Mouse (Mus musculus) midbrain, embryonic 16.5 days (tissue): Measurements from ENCODE around the gene Amot. TPM values are rescaled to one million over a fixed set of nuclear protein-coding genes. Genes with fewer than 3 reads are reported as not detected.

Experiments
- ATAC-seq: fragments of 200-750 bp; cut with Nextera tagmentation; 2 replicates; pipeline ENCODE4 v1.8.0; 2017; ENCODE audit warnings: moderate TSS enrichment
- H3K27ac ChIP-seq: fragments of 300-500 bp; sonication (generic); 2 replicates; pipeline ENCODE4 v1.5.1; 2014; ENCODE audit warnings: mild to moderate bottlenecking, low read length, mixed read lengths
- H3K27me3 ChIP-seq: fragments of 300-500 bp; sonication (generic); 2 replicates; pipeline ENCODE4 v1.6.1; 2014; ENCODE audit warnings: low read depth, low read length, mixed read lengths; ENCODE audit not compliant: control insufficient read depth, insufficient read depth
- H3K36me3 ChIP-seq: fragments of 300-500 bp; sonication (generic); 2 replicates; pipeline ENCODE4 v1.6.1; 2014; ENCODE audit warnings: mild to moderate bottlenecking, low read length, moderate library complexity, mixed read lengths; ENCODE audit not compliant: control insufficient read depth, insufficient read depth
- H3K4me1 ChIP-seq: fragments of 300-500 bp; sonication (generic); 2 replicates; pipeline ENCODE4 v1.6.1; 2014; ENCODE audit warnings: mild to moderate bottlenecking, low read length, mixed read lengths; ENCODE audit not compliant: control insufficient read depth, insufficient read depth
- H3K4me2 ChIP-seq: fragments of 300-500 bp; sonication (generic); 2 replicates; pipeline ENCODE4 v1.6.1; 2014; ENCODE audit warnings: mild to moderate bottlenecking, low read length, mixed read lengths
- H3K4me3 ChIP-seq: fragments of 300-500 bp; sonication (generic); 2 replicates; pipeline ENCODE4 v1.5.1; 2014; ENCODE audit warnings: low read depth, mild to moderate bottlenecking, low read length, moderate library complexity, mixed read lengths
- H3K9ac ChIP-seq: fragments of 300-500 bp; sonication (generic); 2 replicates; pipeline ENCODE4 v1.6.1; 2014; ENCODE audit warnings: low read depth, low read length, mixed read lengths
- H3K9me3 ChIP-seq: fragments of 300-500 bp; sonication (generic); replicated peaks from 2 replicates; pipeline ENCODE4 v1.6.1; 2014; ENCODE audit warnings: mild to moderate bottlenecking, low read length, mixed read lengths; ENCODE audit not compliant: control insufficient read depth, poor library complexity, severe bottlenecking
- WGBS: fragments of 180-500 bp; shearing (Covaris S2); extraction: QIAGEN DNeasy Blood & Tissue Kit; methylation state at CpG from one replicate; pipeline ENCODE4 v1.1.7; 2014; 5-methylcytosine and 5-hydroxymethylcytosine counted together
- polyA plus RNA-seq: library from polyadenylated mRNA; unstranded; fragments of >200 nt; fragmentation: Nextera tagmentation; extraction: Ambion mirVana; gene quantifications from 2 replicates; pipeline ENCODE4 v1.2.1, GENCODE M21; 2015

Gene Amot
- polyA plus RNA-seq, 1 experiment from 2014 or later = 7.9 TPM

DNA sequence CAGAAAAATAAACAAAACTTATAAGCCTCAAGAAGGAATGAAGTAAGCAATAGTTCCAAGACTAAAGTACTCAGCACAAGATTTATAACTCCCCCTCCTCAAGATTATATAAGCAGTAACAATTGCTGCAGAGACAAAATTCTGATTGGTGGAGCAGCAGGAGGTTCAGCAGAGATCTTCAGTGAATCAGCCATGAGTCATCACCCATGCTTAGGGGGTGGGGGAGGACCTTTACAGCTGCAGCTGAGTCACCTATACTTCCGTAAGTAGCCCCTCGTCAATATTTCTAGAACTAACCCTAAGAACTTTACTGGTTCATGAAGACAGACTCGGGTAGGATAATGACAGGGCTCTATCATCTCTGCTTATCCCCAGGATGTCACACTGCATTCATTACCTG, 43.6 kb downstream of the Amot start:
- no peaks in the 10 kb centered on the region for H3K4me1 ChIP-seq
- no peak overlapping the region for H3K4me2 ChIP-seq
- no peak for ATAC-seq
- 87% methylated on average over 3 of the region's 3 CpGs for WGBS
- H3K27me3 ChIP-seq = no peaks in the 10 kb centered on the region
- no peaks in the 10 kb centered on the region for H3K9me3 ChIP-seq
- H3K27ac ChIP-seq = no peak overlapping the region
- no peak overlapping the region for H3K4me3 ChIP-seq
- no peak overlapping the region for H3K9ac ChIP-seq
- no peaks in the 10 kb centered on the region for H3K36me3 ChIP-seq

DNA sequence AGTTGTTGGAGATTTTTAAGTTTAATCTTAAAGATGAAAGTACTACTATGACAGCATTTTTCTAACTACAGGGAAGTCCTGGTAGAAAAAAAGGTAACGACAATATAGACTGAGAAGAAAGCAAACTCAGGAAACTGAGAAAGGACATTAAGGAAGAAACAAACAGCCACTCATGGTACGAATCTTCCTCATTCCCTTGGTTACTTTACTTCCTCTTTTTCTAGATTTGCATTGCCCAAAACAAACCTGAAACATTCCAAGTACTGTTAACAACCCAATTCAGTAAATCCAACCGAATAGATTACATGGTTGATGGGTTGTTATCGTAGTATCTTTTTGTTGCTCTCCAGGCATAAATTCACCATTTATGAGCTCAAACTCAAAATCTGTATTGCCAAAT, 48.7 kb downstream of the Amot start:
- no peaks in the 10 kb centered on the region for H3K36me3 ChIP-seq
- H3K9me3 ChIP-seq = no peaks in the 10 kb centered on the region
- ATAC-seq = no peak

DNA sequence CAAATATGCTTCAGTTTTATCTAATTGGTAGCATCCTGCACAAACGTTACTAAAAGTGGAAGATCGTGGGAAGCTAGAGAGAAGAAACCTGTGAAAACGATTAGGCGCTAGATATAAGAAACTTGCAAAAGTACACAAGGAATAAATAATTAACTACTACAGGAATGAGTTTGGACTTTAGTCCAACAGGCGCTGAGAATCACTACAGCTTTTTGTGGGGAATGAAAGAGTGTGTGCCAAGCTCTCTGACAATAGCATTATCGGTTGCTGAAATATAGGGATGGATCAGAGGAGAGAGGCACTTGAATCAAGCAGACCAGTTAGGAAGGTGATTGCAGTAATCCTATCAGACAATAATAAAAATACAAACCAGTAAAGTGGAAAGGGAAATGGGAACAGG, 49.4 kb downstream of the Amot start:
- Histone ChIP-seq H3K27me3 (no peaks in the 10 kb centered on the region), H3K9me3 (no peaks in the 10 kb centered on the region), H3K36me3 (no peaks in the 10 kb centered on the region; the same call in 1 of the 2 replicates), H3K27ac (no peak overlapping the region), H3K4me1 (no peaks in the 10 kb centered on the region), H3K9ac (no peak overlapping the region), H3K4me3 (no peak overlapping the region), H3K4me2 (no peak overlapping the region)
- ATAC-seq = no peak
- WGBS = 85% methylated on average over 6 of the region's 6 CpGs

More for the DNA sequence above, 48.7 kb downstream of the Amot start:
- no peaks in the 10 kb centered on the region for H3K27me3 ChIP-seq
- no peak overlapping the region for H3K4me3 ChIP-seq
- no peak overlapping the region for H3K4me2 ChIP-seq
- no peak overlapping the region for H3K9ac ChIP-seq
- no peak overlapping the region for H3K27ac ChIP-seq
- no peaks in the 10 kb centered on the region for H3K4me1 ChIP-seq
- WGBS = 91% methylated on average over 4 of the region's 4 CpGs

DNA sequence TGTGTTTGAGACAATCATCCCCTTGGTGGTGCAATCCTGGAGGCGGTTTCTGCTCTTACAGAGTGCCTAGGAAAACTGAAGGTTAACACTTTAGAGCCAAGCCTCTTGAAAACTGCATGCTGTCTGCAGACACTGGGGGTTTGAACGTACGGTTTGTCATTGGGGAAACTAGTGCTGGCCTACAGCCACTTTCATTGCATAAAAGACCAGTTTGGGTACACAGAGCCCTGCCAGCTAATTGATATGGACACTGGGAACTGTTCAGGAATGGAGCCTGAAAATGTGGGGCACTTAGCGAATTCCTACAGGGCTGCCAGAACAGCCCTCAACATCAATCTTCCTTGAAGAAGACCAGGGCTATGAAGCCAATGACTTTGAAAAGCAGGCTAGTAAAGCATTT, 50.2 kb downstream of the Amot start:
- no peak overlapping the region for H3K27ac ChIP-seq
- H3K4me3 ChIP-seq = no peak overlapping the region
- no peaks in the 10 kb centered on the region for H3K27me3 ChIP-seq
- H3K4me1 ChIP-seq = no peaks in the 10 kb centered on the region
- ATAC-seq = no peak
- no peak overlapping the region for H3K4me2 ChIP-seq
- WGBS = 82% methylated on average over 4 of the region's 4 CpGs
- no peak overlapping the region for H3K9ac ChIP-seq
- no peaks in the 10 kb centered on the region; the same call in 1 of the 2 replicates for H3K36me3 ChIP-seq
- H3K9me3 ChIP-seq = no peaks in the 10 kb centered on the region

DNA sequence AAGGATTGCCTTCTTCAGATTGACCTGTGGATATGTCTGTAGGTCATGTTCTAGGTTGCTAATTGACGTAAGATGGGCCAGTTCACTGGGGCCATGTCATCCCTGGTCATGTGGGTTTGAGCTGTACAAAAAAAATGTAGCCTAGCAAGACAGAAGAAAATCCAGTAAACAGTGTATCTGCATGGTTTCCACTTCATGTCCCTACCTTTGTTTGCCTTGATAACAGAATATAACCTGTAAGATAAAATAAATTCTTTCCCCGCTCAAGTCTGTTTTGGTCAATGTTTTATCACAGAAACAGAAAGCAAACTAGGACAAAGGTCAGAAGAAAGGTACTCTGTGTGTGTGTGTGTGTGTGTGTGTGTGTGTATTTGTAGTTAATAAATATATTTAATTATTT, 63.5 kb downstream of the Amot start:
- Histone ChIP-seq H3K4me2 (no peak overlapping the region), H3K4me1 (no peaks in the 10 kb centered on the region), H3K9me3 (no peaks in the 10 kb centered on the region), H3K9ac (no peak overlapping the region), H3K27me3 (no peaks in the 10 kb centered on the region), H3K4me3 (no peak overlapping the region), H3K36me3 (no peaks in the 10 kb centered on the region), H3K27ac (no peak overlapping the region)
- ATAC-seq = no peak
- 94% methylated on average over 2 of the region's 2 CpGs for WGBS

DNA sequence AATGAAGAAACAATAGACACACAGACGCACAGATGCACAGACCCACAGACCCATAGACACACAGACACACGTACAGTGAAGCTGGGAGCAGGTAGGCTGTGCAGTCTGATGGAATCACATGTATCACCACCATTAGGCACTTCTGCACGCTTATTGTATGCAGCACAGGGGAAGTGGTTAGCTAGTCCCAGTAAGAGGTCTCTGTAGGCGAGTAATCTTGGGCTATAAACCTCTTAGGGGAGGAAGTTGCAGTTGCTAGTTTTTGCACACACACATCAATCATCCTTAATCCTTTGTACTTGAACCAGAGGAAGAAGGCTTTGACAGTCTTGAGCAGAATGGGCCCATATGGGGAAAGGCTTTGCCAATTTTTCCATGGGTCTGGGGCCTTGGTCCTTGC, 71.3 kb downstream of the Amot start:
- Histone ChIP-seq H3K4me2 (no peak overlapping the region), H3K4me3 (no peak overlapping the region), H3K27ac (no peak overlapping the region), H3K36me3 (no peaks in the 10 kb centered on the region), H3K27me3 (no peaks in the 10 kb centered on the region), H3K9ac (no peak overlapping the region), H3K4me1 (no peaks in the 10 kb centered on the region), H3K9me3 (no peaks in the 10 kb centered on the region)
- WGBS = 58% methylated on average over 4 of the region's 4 CpGs
- ATAC-seq = no peak

DNA sequence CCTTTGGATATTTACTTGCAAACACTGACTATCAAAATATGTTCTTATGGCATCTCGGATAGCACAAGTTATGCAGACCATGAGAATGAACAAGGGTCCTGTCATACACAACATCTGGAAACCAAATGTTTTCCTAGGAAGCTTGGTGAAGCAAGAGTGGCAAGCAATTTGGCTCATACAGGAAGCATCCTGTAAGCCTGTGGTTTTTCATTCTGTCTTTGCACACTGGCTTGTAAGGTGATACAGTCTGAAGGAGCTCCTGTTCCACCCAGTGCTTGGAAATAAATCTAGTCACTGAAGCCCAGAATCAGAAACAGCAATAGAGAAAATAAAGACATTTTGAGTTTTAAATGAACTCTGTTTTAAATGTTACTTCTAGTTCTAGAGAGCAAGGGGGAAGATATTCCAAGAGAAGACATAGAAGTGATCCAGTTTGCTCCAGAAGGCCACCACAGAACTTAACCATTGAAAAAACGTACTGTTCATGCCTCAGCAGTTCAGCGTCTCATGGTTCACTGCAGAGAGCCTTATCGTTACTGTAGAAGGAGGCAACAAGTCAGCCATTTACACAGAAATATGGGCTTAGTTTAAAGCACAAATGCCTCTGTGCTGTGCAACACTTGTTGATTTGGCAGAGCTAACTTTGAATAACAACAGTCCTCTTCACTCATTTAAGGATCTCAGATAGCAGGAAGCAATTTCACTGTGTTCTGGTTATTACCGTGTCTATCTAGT, 74.0 kb downstream of the Amot start:
- Histone ChIP-seq H3K4me1 (no peaks in the 10 kb centered on the region), H3K4me3 (no peak overlapping the region), H3K36me3 (no peaks in the 10 kb centered on the region), H3K4me2 (no peak overlapping the region), H3K27ac (no peak overlapping the region), H3K9ac (no peak overlapping the region), H3K9me3 (no peaks in the 10 kb centered on the region), H3K27me3 (no peaks in the 10 kb centered on the region)
- 81% methylated on average over 5 of the region's 5 CpGs for WGBS
- no peak for ATAC-seq

DNA sequence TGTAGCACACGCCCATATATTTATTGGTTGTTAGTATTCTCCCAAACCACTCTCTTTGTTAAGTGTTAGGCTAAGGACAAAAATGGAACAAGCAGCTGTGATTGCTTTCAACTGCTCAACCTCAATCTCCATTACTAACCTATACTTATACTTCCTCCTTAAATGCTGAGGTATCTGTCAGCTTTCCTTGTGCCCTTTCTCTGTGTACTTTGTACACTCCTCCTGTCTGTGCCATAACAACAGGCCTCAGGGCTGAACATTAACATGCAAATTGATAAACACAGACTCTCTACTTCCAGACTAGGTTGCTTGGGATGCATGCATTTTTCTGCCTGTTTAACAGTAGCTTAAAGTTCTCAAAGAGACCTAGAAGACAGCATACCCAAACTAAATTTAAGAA, 76.2 kb downstream of the Amot start:
- H3K27me3 ChIP-seq = no peaks in the 10 kb centered on the region
- H3K36me3 ChIP-seq = no peaks in the 10 kb centered on the region
- no peak overlapping the region for H3K27ac ChIP-seq
- H3K9me3 ChIP-seq = no peaks in the 10 kb centered on the region
- WGBS = 80% methylated on average over 1 of the region's 1 CpGs
- H3K4me3 ChIP-seq = no peak overlapping the region
- H3K9ac ChIP-seq = no peak overlapping the region
- ATAC-seq = no peak
- no peak overlapping the region for H3K4me2 ChIP-seq
- no peaks in the 10 kb centered on the region for H3K4me1 ChIP-seq

DNA sequence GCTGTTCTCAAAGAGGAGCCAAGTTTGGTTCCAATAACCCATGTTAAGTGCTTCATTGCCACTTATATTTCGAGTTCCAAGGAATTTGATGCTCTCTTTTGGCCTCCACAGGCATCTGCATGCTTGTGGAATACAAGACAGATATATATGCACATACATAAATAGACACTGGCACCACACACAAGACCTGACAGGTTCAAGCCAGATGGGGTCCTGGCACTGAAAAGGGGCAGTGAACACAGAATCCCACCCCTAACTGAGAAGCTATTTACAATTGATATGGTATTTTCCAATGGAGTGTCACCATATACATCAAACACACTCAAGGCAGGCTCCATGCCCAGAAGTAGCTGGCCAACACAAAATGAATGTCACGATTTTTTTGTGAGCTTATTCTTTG, 81.0 kb downstream of the Amot start:
- Histone ChIP-seq H3K27me3 (no peaks in the 10 kb centered on the region), H3K9ac (no peak overlapping the region), H3K4me1 (no peaks in the 10 kb centered on the region), H3K4me2 (no peak overlapping the region), H3K36me3 (no peaks in the 10 kb centered on the region), H3K4me3 (no peak overlapping the region), H3K27ac (no peak overlapping the region), H3K9me3 (no peaks in the 10 kb centered on the region)
- no peak for ATAC-seq
- WGBS = 61% methylated on average over 2 of the region's 2 CpGs
